9 mouse cellular contexts compared by ENCODE assay signal in the genomic region with DNA sequence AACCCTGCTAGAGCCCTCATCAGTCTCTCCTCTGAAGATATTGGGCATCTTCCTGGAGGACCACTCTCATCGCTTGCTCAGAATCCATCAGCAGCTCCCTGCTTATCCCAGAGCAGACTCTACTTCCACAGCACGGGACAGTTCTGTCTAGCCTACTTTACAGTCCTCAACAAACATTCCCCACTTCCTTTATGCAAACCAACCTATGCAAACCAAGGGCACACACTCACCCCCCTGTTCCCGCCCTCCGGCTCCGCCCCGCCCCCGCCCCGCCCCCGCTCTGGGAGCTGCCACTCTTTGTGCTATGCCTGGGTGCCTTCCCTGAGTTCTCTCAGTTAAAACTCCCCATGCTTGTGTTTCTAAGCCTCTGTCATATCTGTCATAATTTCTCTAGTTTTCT. TPM values are rescaled to one million over a fixed set of nuclear protein-coding genes. Genes with fewer than 3 reads are reported as not detected.
A peak's percentile ranks its signal among the peaks of the same experiment; 100 is the strongest.
DNase-seq lines count a peak whose midpoint lies in the region; ATAC-seq and TF ChIP-seq lines count a peak whose summit lies in the region.
"Had no signal": no experiment of that assay in that cellular context is flagged by ENCODE, and none has a peak within 500 bp of the region (broad histone marks: within the 10 kb centered on the region; RNA-seq: fewer than 3 reads in every experiment).

No protein-coding gene starts in this region.

- no peak for TF ChIP-seq RAD21 in CH12.LX (IDR thresholded peaks at IDR 0.05; ENCODE audit: low read depth, low read length)

- intact Hi-C loops in heart, postnatal 14 days (cut with DNase I), result no loop called here

- no peak overlapping the region for H3K27ac ChIP-seq in heart, embryonic 14.5 days (replicated peaks in 1 of 2; ENCODE audit: control insufficient read depth in 1 of 2, insufficient read depth in 1 of 2, low read depth in 2 of 2, low read length in 2 of 2)
- H3K27ac ChIP-seq in CH12.LX (ENCODE audit: insufficient read depth, low read depth), result no peak overlapping the region
- H3K27ac ChIP-seq in forebrain, embryonic 13.5 days, result no peak overlapping the region
- H3K27ac ChIP-seq in liver, postnatal 0 days (ENCODE audit: low read depth), result no peak overlapping the region

- TF ChIP-seq POLR2A in CH12.LX (IDR thresholded peaks at IDR 0.05; ENCODE audit: low read depth, low read length), result no peak

- WGBS in heart, embryonic 14.5 days, result 12% methylated on average over 9 of the region's 9 CpGs
- WGBS in forebrain, embryonic 13.5 days, result 11% methylated on average over 9 of the region's 9 CpGs
- WGBS in liver, postnatal 0 days (ENCODE audit: insufficient replicate concordance), result 9% methylated on average over 9 of the region's 9 CpGs

- dilution Hi-C loops in CH12.LX (cut with MboI; ENCODE audit: extremely low pct_ligation_motif_present, extremely low pct_unique_long_range_greater_than_20kb, low sequenced_read_pairs), result no loop called here

- H3K9me3 ChIP-seq in heart, embryonic 14.5 days (ENCODE audit: control insufficient read depth, low read length), result no peaks in the 10 kb centered on the region
- no peaks in the 10 kb centered on the region for H3K9me3 ChIP-seq in CH12.LX (replicated peaks; ENCODE audit: low read length)
- no peaks in the 10 kb centered on the region for H3K9me3 ChIP-seq in forebrain, embryonic 13.5 days (replicated peaks)
- no peaks in the 10 kb centered on the region for H3K9me3 ChIP-seq in liver, postnatal 0 days (ENCODE audit: low read length)

- no peaks in the 10 kb centered on the region for H3K36me3 ChIP-seq in heart, embryonic 14.5 days (ENCODE audit: control insufficient read depth, insufficient read depth, low read length)
- H3K36me3 ChIP-seq in CH12.LX (replicated peaks in 1 of 2; ENCODE audit: control insufficient read depth in 1 of 2, insufficient read depth in 1 of 2, low read length in 1 of 2), result no peaks in the 10 kb centered on the region
- H3K36me3 ChIP-seq in forebrain, embryonic 13.5 days (ENCODE audit: poor library complexity, severe bottlenecking), result no peaks in the 10 kb centered on the region
- H3K36me3 ChIP-seq in liver, postnatal 0 days (replicated peaks; ENCODE audit: insufficient read depth, low read length), result no peaks in the 10 kb centered on the region

- peaks cover 0 to 2% of the 10 kb centered on the region in 2 experiments; a peak in 1 of 4 replicates for H3K4me1 ChIP-seq in heart, embryonic 14.5 days (ENCODE audit: control insufficient read depth in 2 of 2, insufficient read depth in 2 of 2, low read length in 2 of 2)
- peaks cover 2 to 23% of the 10 kb centered on the region in 2 experiments; a peak in 2 of 4 replicates for H3K4me1 ChIP-seq in CH12.LX (ENCODE audit: control insufficient read depth in 1 of 2, insufficient read depth in 2 of 2)
- peaks cover 11% of the 10 kb centered on the region for H3K4me1 ChIP-seq in forebrain, embryonic 13.5 days
- H3K4me1 ChIP-seq in liver, postnatal 0 days (ENCODE audit: insufficient read depth), result no peaks in the 10 kb centered on the region

- H3K4me2 ChIP-seq in heart, embryonic 14.5 days (ENCODE audit: low read length), result 0 out of 2 replicates have a peak overlapping the region, but pooled peaks have one; percentile 9
- peak overlapping the region; percentile 50 for H3K4me2 ChIP-seq in CH12.LX (ENCODE audit: insufficient read depth, low read depth, poor library complexity, severe bottlenecking)
- H3K4me2 ChIP-seq in forebrain, embryonic 13.5 days, result peak overlapping the region; percentile 40
- H3K4me2 ChIP-seq in liver, postnatal 0 days (ENCODE audit: low read depth, low read length), result no peak overlapping the region

- H3K79me2 ChIP-seq in CH12.LX (replicated peaks; ENCODE audit: control insufficient read depth, extremely low read depth, insufficient read depth, poor library complexity, severe bottlenecking), result no peaks in the 10 kb centered on the region

- H3K4me3 ChIP-seq in heart, embryonic 14.5 days (ENCODE audit: control insufficient read depth in 1 of 2, insufficient read depth in 1 of 2, low read depth in 1 of 2, low read length in 2 of 2), result no peak overlapping the region
- peak overlapping the region in 1 of 3 experiments; percentile 17 for H3K4me3 ChIP-seq in CH12.LX (replicated peaks in 1 of 3; ENCODE audit: low read depth in 2 of 3, low read length in 2 of 3, poor library complexity in 1 of 3)
- H3K4me3 ChIP-seq in forebrain, embryonic 13.5 days, result no peak overlapping the region
- H3K4me3 ChIP-seq in liver, postnatal 0 days (ENCODE audit: low read depth, low read length), result no peak overlapping the region

- TF ChIP-seq CTCF in CH12.LX (conservative IDR thresholded peaks at IDR 0.05 in 1 of 2, IDR thresholded peaks at IDR 0.05 in 1 of 2; ENCODE audit: low read depth in 2 of 2, low read length in 2 of 2), result no peak
- TF ChIP-seq CTCF in liver, postnatal 0 days (IDR thresholded peaks at IDR 0.05; ENCODE audit: low read depth), result no peak

- H3K9ac ChIP-seq in heart, embryonic 14.5 days (ENCODE audit: low read length), result no peak overlapping the region
- no peak overlapping the region for H3K9ac ChIP-seq in CH12.LX (ENCODE audit: insufficient read depth, low read depth)
- peak overlapping the region; percentile 8; the same call in 1 of the 2 replicates for H3K9ac ChIP-seq in forebrain, embryonic 13.5 days
- H3K9ac ChIP-seq in liver, postnatal 0 days (replicated peaks), result no peak overlapping the region

- no peak for TF ChIP-seq EP300 in CH12.LX (IDR thresholded peaks at IDR 0.05; ENCODE audit: low read length)
- TF ChIP-seq EP300 in liver, postnatal 0 days (IDR thresholded peaks at IDR 0.05; ENCODE audit: low read depth), result no peak

- in situ Hi-C loops in CH12.LX (cut with MboI; ENCODE audit: low pct_ligation_motif_present, low pct_unique_long_range_greater_than_20kb, low sequenced_read_pairs), result no loop called here

- no peak for DNase-seq in heart, postnatal 14 days
- DNase-seq in CH12.LX (ENCODE audit: extremely low read depth), result peak; percentile 70
- peak; percentile 38 for DNase-seq in liver, postnatal 0 days
- DNase-seq in urinary bladder, postnatal 10 days (ENCODE audit: low spot score), result no peak
- DNase-seq in adrenal gland, postnatal 36 days, result no peak
- DNase-seq in kidney, postnatal 10 days, result no peak
- DNase-seq: spleen, adult 18-20 months had no signal

- H3K27me3 ChIP-seq in heart, embryonic 14.5 days (ENCODE audit: control insufficient read depth, insufficient read depth, low read length), result no peaks in the 10 kb centered on the region
- no peaks in the 10 kb centered on the region for H3K27me3 ChIP-seq in CH12.LX (replicated peaks)
- no peaks in the 10 kb centered on the region for H3K27me3 ChIP-seq in forebrain, embryonic 13.5 days
- no peaks in the 10 kb centered on the region for H3K27me3 ChIP-seq in liver, postnatal 0 days (ENCODE audit: insufficient read depth, low read length)

- ATAC-seq in heart, embryonic 14.5 days (ENCODE audit: insufficient number of reproducible peaks, insufficient read depth, low FRiP score, low read depth), result no peak
- peak; percentile 79 for ATAC-seq in forebrain, embryonic 13.5 days
- no peak for ATAC-seq in liver, postnatal 0 days

TF ChIP-seq in CH12.LX, 34 proteins besides CTCF, POLR2A, EP300 and RAD21:
- peak; percentile 70 for TF ChIP-seq BHLHE40 (IDR thresholded peaks at IDR 0.05; ENCODE audit: low read depth, low read length)
- no peak for TF ChIP-seq NELFE (IDR thresholded peaks at IDR 0.05; ENCODE audit: low read depth, low read length)

RNA-seq across cellular contexts. Expression of a gene that starts 23.3 kb away (rescaled TPM):
- polyA plus RNA-seq in heart, embryonic 14.5 days (2014; fragmentation: Nextera tagmentation; extraction: Ambion mirVana), result 0.36 and 0.46 TPM in 2 replicates
- total RNA-seq in heart, postnatal 14 days (2021), result 1 to 10 TPM; 4.2 to 4.4 TPM
- 0.08 and 0.21 TPM in 2 replicates for total RNA-seq in CH12.LX (2012; rRNA removed)
- total RNA-seq in CH12.LX (2014; rRNA removed), result 0.09 and 0.19 TPM in 2 replicates
- 0.24 and 0.25 TPM in 2 replicates for polyA plus RNA-seq in CH12.LX (2012; ENCODE audit: insufficient read length, low read depth)
- polyA plus RNA-seq in forebrain, embryonic 13.5 days (2015; fragmentation: Nextera tagmentation; extraction: Ambion mirVana), result 2.2 and 2.9 TPM in 2 replicates
- 0.07 and 0.11 TPM in 2 replicates for polyA plus RNA-seq in liver, postnatal 0 days (2015; fragmentation: Nextera tagmentation; extraction: Ambion mirVana)
- 1 to 10 TPM; 3.1 to 3.9 TPM for total RNA-seq in adrenal gland, postnatal 36 days (2021)

Comparison
In these comparisons a context has a peak if more than half of its experiments do, and no peak if none do; other contexts are left out.
1. DNase-seq: peak in CH12.LX (single experiment) and liver, postnatal 0 days (single experiment); none in heart, postnatal 14 days (0 of 2), urinary bladder, postnatal 10 days (single experiment), adrenal gland, postnatal 36 days (0 of 2) and kidney, postnatal 10 days (single experiment).